Mouse (Mus musculus) E14TG2a.4 (cell line): Measurements from ENCODE around the gene Epha6.

ENCODE experiments used
- CTCF ChIP-seq: conservative IDR thresholded peaks from 2 replicates; pipeline ENCODE4 v1.5.1; 2014; ENCODE audit warnings: low read length
- NANOG ChIP-seq: IDR thresholded peaks from 2 replicates; pipeline ENCODE4 v1.6.1; 2014; ENCODE audit warnings: borderline replicate concordance, low read length, mixed read lengths

GRCm38 (mm10) chr16:60585322-60585721, 20.0 kb downstream of the Epha6 start:
- TF ChIP-seq CTCF (no peak), NANOG (no peak)
